Mouse (Mus musculus) megakaryocyte, embryonic 14.5 days (primary cell): ENCODE measurements around the gene BC003965. TPM values are rescaled to one million over a fixed set of nuclear protein-coding genes. Genes with fewer than 3 reads are reported as not detected.

Experiments
- H3K27me3 ChIP-seq: replicated peaks from 2 replicates; pipeline ENCODE3; 2012; ENCODE audit warnings: inconsistent platforms
- H3K36me3 ChIP-seq: replicated peaks from 2 replicates; pipeline ENCODE3; 2012; ENCODE audit warnings: low read length, inconsistent platforms, mixed read lengths
- H3K4me1 ChIP-seq: 2 replicates; pipeline ENCODE4 v1.6.1; 2012; ENCODE audit warnings: inconsistent platforms
- H3K4me3 ChIP-seq: replicated peaks from 2 replicates; pipeline ENCODE3; 2012; ENCODE audit warnings: moderate library complexity, mild to moderate bottlenecking, inconsistent platforms
- H3K9me3 ChIP-seq: 2 replicates; pipeline ENCODE4 v1.6.1; 2012; ENCODE audit warnings: inconsistent platforms
- FLI1 ChIP-seq: IDR thresholded peaks from 2 replicates; pipeline ENCODE4 v1.6.1; 2012; ENCODE audit warnings: low read length, inconsistent platforms, mixed read lengths
- GATA1 ChIP-seq: IDR thresholded peaks from 3 replicates; pipeline ENCODE4 v1.6.1; 2012; ENCODE audit warnings: mixed read lengths, low read length, inconsistent platforms, borderline replicate concordance
- polyA plus RNA-seq: library from polyadenylated mRNA; stranded (reverse); fragments of >175 nt; gene quantifications from 2 replicates; pipeline ENCODE4 v1.2.3, GENCODE M21; 2012; ENCODE audit warnings: low replicate concordance; ENCODE audit not compliant: insufficient read depth

Gene BC003965
- polyA plus RNA-seq, 1 experiment, result 33.2 TPM

GRCm38 (mm10) chr17:25175411-25175810, 8.9 kb upstream of the BC003965 start, which contains the start of gene Gm38655:
Gm38655 (minus strand) TSS chr17:25175471.
- no peak for TF ChIP-seq GATA1
- no peak for TF ChIP-seq FLI1
- no peaks in the 10 kb centered on the region for H3K36me3 ChIP-seq
- no peaks in the 10 kb centered on the region for H3K9me3 ChIP-seq
- peaks cover 83% of the 10 kb centered on the region for H3K27me3 ChIP-seq
- H3K4me1 ChIP-seq, result peaks cover 4% of the 10 kb centered on the region; the same call in 1 of the 2 replicates
- no peak within 1 kb of the TSS for H3K4me3 ChIP-seq

- no peak for TF ChIP-seq FLI1
- TF ChIP-seq GATA1, result no peak
- Histone ChIP-seq H3K4me1 (peaks cover 55% of the 10 kb centered on the region), H3K36me3 (no peaks in the 10 kb centered on the region), H3K9me3 (no peaks in the 10 kb centered on the region), H3K27me3 (peaks cover 20% of the 10 kb centered on the region), H3K4me3 (peak overlapping the region; percentile 93)
Observed at GRCm38 (mm10) chr17:25183232-25183631, 1.1 kb upstream of the BC003965 start.

GRCm38 (mm10) chr17:25184961-25185360, 607 bp downstream of the BC003965 start:
- peak overlapping the region; percentile 93 for H3K4me3 ChIP-seq
- H3K27me3 ChIP-seq, result peaks cover 8% of the 10 kb centered on the region
- H3K36me3 ChIP-seq, result no peaks in the 10 kb centered on the region
- H3K4me1 ChIP-seq, result peaks cover 63% of the 10 kb centered on the region
- TF ChIP-seq GATA1, result no peak
- TF ChIP-seq FLI1, result no peak
- H3K9me3 ChIP-seq, result no peaks in the 10 kb centered on the region

GRCm38 (mm10) chr17:25187784-25188149, 3.4 kb downstream of the BC003965 start:
- TF ChIP-seq FLI1, result no peak
- TF ChIP-seq GATA1, result no peak
- Histone ChIP-seq H3K36me3 (peaks cover 25% of the 10 kb centered on the region), H3K4me3 (peak overlapping the region; percentile 97), H3K27me3 (no peaks in the 10 kb centered on the region), H3K4me1 (peaks cover 84% of the 10 kb centered on the region), H3K9me3 (no peaks in the 10 kb centered on the region)

- Histone ChIP-seq H3K9me3 (no peaks in the 10 kb centered on the region), H3K4me1 (peaks cover 84% of the 10 kb centered on the region), H3K36me3 (peaks cover 31% of the 10 kb centered on the region), H3K4me3 (peak within 1 kb of the TSS; percentile 97), H3K27me3 (no peaks in the 10 kb centered on the region)
- no peak for TF ChIP-seq GATA1
- no peak for TF ChIP-seq FLI1
Observed at GRCm38 (mm10) chr17:25188150-25189031, 4.0 kb downstream of the BC003965 start, which contains the start of gene Unkl. Unkl (plus strand) TSS chr17:25188397.

- no peak for TF ChIP-seq FLI1
- TF ChIP-seq GATA1, result no peak
- H3K9me3 ChIP-seq, result no peaks in the 10 kb centered on the region
- H3K4me3 ChIP-seq, result peak overlapping the region; percentile 97
- H3K36me3 ChIP-seq, result peaks cover 38% of the 10 kb centered on the region
- H3K4me1 ChIP-seq, result peaks cover 84% of the 10 kb centered on the region
- no peaks in the 10 kb centered on the region for H3K27me3 ChIP-seq
Observed at GRCm38 (mm10) chr17:25189091-25189490, 4.7 kb downstream of the BC003965 start.

- Histone ChIP-seq H3K4me3 (no peak overlapping the region), H3K36me3 (peaks cover 88% of the 10 kb centered on the region), H3K9me3 (no peaks in the 10 kb centered on the region), H3K4me1 (peaks cover 36% of the 10 kb centered on the region), H3K27me3 (no peaks in the 10 kb centered on the region)
- TF ChIP-seq FLI1 (no peak), GATA1 (no peak)
Observed at GRCm38 (mm10) chr17:25202401-25202800, 18.0 kb downstream of the BC003965 start.

GRCm38 (mm10) chr17:25210006-25210405, 25.7 kb downstream of the BC003965 start:
- peaks cover 20% of the 10 kb centered on the region for H3K4me1 ChIP-seq
- TF ChIP-seq GATA1, result no peak
- no peak for TF ChIP-seq FLI1
- H3K9me3 ChIP-seq, result no peaks in the 10 kb centered on the region

GRCm38 (mm10) chr17:25210680-25211466, 26.5 kb downstream of the BC003965 start:
- no peaks in the 10 kb centered on the region for H3K9me3 ChIP-seq
- no peak overlapping the region for H3K4me3 ChIP-seq
- peaks cover 99% of the 10 kb centered on the region for H3K36me3 ChIP-seq
- no peaks in the 10 kb centered on the region for H3K27me3 ChIP-seq
- peaks cover 26% of the 10 kb centered on the region for H3K4me1 ChIP-seq
- TF ChIP-seq GATA1, result no peak
- TF ChIP-seq FLI1, result no peak

More at GRCm38 (mm10) chr17:25210006-25210405, 25.7 kb downstream of the BC003965 start:
- Histone ChIP-seq H3K4me3 (no peak overlapping the region), H3K36me3 (peaks cover 99% of the 10 kb centered on the region), H3K27me3 (no peaks in the 10 kb centered on the region)
